Mouse (Mus musculus) megakaryocyte, adult 5-6 weeks (primary cell): ENCODE results near the gene Cd68. TPM values are rescaled to one million over a fixed set of nuclear protein-coding genes. Genes with fewer than 3 reads are reported as not detected.
"Not testable (repeated sequence)": the region's sequence is repeated elsewhere in the genome, so short reads cannot be mapped to it uniquely, and the experiment has no call there.

Experiments
- ATAC-seq: 2 replicates; pipeline ENCODE4 v1.8.0; 2016; ENCODE audit warnings: mild to moderate bottlenecking, inconsistent platforms; ENCODE audit not compliant: poor library complexity, severe bottlenecking
- total RNA-seq, 2 experiments: library from RNA; stranded (forward) in 1 of 2; stranded (reverse) in 1 of 2; fragments of 153-499, 151-499 nt in 1 of 2; fragments of 221-1000, 200-1000 nt in 1 of 2; gene quantifications; 2 replicates each; pipeline versions ENCODE4 v1.2.3 to v1.2.4; 2015 to 2017

Gene Cd68
- total RNA-seq, 2 experiments from 2014 or later = 195 to 302 TPM

DNA sequence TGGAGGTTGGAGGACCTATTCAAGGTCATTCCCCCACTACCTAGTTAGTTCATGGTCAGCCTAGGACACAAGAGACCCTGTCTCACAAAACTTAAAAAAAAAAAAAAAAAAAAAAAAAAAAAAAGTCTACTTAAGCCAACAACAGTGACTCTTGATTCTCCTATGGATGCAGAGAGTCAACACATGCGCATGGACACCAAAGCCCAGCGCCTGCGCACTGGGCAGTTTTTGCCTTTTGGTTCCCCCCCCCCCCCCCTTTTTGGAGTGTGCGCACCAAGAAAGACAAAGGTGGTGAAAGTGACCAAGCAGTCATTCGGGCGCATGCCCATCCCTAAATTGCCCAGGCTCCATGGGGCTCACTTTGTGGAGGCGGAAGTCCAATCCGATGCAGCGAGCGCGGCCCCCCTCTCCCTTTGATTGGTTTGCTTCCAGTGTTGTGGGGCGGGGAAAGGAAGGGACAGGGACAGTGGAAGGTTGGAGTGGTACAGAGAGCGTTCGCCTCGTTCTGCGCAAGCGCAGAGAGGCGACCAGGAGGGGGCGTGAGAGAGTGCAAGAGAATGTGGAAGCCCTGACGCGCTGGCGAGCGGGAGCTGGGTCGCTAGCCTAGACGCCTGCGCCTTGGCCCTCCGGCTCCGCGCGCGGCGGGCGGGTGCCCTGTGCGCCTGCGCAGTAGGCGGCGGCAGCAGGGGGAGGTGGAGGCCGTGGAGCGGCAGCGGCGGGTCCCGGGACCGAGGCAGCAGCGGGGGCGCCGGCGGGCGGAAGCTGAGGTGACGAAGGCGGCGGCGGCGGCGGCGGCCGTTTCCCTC, 33.5 kb downstream of the Cd68 start, which contains the start of gene Fxr2:
Gene Fxr2 (plus strand): TSS at position 707 of the 806 bp plus-strand sequence.
- ATAC-seq = peak; percentile 93

DNA sequence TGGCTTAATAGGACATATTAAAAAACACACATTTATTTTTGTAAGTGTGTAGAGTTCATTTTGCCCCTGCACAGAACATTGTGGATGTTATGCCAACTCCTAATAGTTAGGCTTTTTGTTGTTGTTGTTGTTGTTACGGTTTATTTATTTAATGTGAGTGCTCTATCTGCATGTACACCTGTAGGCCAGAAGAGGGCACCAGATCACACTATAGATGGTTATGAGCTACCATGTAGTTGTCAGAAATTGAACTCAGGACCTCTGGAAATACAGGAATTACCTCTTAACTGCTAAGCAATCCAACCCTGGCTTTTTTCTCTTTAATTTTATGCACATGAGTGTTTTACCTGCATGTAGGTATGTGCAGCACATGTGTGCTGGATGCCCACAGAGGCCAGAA, 36.2 kb downstream of the Cd68 start:
- no peak for ATAC-seq

DNA sequence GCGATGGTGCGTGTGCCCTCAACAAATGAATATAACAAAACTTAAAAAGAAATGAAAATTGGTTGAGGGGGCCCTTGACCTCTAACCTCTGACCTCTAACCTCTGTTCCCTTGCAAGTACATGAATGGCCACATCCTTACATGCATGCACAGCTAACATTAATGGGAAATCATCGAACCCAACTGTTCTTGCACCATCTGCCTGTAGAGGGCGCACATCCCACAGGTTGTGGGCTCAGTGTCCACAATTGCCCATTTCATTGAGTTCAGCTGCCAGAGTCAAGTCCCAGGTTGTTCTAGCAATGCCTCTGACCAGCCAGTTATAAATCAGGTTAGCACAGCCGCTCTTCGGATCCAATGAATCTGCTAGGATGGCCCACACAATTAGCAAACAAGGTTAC, 37.7 kb downstream of the Cd68 start:
- peak; percentile 55 for ATAC-seq

DNA sequence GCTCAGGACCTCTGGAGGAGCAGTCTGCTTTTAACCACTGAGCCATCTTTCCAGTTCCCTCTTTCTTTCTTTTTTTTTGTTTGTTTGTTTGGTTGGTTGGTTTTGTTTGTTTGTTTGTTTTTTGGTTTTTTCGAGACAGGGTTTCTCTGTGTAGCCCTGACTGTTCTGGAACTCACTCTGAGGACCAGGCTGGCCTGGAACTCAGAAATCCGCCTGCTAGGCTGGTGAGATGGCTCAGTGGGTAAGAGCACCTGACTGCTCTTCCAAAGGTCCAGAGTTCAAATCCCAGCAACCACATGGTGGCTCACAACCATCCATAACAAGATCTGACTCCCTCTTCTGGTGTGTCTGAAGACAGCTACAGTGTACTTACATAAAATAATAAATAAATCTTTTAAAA, 41.6 kb downstream of the Cd68 start:
- not testable (repeated sequence) for ATAC-seq

DNA sequence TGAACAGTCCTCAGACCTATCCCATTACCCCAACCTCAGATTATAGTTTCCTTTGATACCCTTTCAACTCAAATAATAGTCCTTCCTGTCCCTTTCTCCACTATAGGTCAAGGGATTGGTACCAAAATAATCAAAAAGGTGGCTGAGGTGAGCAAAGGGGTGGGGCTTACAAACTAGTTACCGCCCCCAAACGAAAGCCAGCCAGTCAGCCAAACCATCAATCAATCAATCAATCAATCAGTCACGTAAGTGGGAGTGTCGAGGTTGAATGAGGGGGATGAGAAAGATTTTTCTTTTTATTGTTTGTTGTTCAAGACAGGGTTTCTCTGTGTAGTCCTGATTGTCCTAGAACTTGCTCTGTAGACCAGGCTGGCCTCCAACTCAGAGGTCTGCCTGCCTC, 42.9 kb downstream of the Cd68 start:
- no peak for ATAC-seq

DNA sequence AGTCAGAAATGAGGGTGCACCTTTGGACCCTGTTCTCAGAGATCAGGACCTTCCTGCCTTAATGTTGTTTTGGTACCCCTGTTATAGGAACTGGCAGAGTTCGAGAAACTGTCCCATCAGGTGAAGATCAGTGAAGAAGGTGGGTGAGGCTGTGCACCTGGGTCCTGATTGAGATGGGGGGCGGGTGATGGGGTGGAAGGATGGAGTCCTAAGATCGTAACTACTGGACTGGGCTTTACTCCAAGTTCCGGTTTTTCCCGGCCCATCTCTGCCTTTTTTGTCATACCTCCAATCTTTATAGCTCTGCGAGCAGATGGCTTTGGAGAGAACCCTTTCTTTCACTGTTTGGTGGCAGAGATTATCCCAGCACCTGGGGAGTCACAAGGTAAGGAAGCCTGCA, 43.5 kb downstream of the Cd68 start:
- ATAC-seq = no peak

DNA sequence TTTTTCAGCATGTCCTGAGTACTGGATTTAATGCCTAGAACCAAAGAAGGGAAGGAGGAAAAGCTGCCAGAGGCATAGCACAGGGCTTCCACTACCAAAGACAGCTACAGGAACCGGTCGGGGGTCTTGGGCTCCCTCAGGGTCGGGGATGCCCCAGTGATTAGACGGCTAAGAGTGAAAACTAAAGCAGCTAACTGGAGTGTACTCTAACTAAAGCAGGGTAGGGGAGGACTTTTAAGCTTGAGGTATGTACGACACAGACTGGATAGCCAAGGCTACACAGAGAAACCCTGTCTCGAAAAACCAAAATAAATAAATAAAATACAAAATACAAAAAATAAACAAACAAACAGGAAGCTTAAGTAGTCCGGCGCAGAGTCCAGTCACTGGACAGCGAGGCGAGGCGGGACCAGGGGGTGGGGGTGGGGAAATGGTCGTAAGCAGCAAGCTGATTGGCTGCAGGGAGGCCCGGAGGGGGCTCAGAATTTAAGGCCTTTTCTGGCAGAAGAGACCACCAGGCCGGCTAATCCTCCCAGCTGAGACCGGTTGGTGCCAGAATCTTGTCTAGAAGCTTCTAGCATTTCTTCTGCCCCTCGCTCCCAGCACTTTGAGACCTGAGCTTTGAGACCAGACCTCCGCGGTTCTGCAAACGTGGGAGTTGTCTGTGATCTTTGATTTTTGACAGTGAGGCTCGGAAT, 44.2 kb downstream of the Cd68 start, which contains the start of gene Sat2:
Gene Sat2 (plus strand): TSS at position 454 of the 698 bp plus-strand sequence.
- ATAC-seq = no peak

DNA sequence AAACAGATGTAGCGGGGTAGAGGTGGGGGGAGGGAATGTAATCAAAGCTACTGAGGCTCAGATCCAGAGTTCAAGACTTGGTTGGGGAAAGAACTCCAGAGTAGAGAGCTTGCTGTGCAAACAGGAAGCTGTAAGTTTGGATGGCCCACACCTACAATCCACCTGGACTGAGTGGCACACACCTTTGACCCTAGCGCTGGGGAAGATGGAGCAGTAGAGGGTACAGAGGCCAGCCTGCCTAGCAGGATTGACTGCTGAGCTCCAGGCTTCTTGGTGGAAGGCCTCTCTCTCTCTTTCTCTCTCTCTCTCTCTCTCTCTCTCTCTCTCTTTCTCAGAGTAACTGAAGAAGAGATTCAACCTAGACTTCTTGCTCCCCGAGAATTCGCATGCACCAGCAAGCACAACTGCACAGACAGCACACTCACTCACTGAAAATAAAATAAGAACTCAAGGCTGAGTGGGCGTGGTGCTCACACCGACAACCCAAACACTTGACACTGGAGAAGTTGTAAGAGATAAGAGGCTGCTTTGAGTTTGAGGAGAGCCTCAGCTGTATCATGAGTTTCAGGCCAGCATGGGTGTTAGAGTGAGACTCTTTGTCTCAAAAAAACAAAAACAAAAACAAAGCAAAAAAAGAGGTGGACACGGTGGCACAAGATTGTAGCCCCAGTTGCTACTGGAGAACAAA, 45.4 kb downstream of the Cd68 start:
- ATAC-seq = no peak

DNA sequence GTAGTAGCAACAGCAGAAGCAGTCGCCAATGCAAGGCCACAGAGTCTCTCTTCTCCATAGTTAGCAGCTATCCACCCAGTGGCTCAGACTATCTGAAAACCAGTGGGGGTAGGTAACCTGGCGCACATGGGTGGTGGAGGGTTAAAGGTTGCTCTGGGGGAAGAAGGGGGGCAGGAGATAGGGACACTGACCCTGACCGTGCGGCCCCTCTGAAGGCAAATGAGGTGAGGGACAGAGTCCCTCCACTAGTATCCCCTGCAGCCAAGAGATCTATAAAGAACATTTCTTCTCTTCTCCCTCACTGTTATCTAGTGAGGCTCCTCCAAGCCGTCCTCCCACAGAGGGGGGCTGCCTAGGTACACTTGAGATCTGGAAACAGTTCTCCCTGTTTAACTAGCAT, 48.1 kb downstream of the Cd68 start, which contains the start of gene Shbg:
Gene Shbg (minus strand): TSS at position 101 of the 400 bp plus-strand sequence.
- no peak for ATAC-seq

DNA sequence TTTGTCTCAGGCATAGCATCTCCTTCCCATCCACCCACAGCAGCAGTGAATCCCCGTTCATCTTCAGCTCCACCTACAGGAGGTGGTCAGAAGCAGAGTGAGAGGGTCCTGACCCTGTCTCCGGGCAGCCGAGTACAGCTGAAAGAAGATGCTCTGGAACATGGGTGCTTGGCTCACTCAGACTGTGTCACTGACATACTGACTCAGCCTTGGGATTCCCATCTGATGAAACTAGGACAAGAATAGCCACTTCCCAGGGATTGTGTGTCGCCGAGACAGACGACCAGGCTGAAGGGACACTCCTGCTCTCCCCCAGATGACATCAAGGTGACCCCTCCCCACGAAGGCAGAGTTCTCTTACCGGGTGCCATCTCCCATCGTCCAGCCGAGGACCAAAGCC, 49.2 kb downstream of the Cd68 start:
- ATAC-seq = no peak

DNA sequence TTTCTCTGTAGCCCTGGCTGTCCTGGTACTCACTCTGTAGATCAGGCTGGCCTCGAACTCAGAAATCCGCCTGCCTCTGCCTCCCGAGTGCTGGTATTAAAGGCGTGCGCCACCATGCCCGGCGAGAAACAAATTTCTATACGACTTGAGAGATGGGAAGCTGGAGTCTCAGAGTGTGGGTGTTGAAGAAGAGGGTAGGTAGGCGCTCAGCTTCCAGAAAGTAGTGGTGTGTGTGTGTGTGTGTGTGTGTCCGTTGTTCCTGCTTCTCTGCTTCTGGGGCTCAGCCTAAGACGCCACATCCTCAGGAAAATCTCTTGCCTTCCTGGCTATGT, 51.7 kb downstream of the Cd68 start:
- ATAC-seq = not testable (repeated sequence)

Other genes with a start within 250 kb of the Cd68 start
Only the 30 nearest of the 34 such genes appear.
- gene Dnah2, start 117.0 kb downstream of the Cd68 start, total RNA-seq (2015) = 0.54 and 1.8 TPM in 2 replicates
- gene Dnah2, start 117.0 kb downstream of the Cd68 start, total RNA-seq (2017) = 2.1 and 8.0 TPM in 2 replicates
- gene Efnb3, start 105.9 kb downstream of the Cd68 start, total RNA-seq (2015) = 0.11 TPM in 1 of 2 replicates, not detected in the other
- gene Efnb3, start 105.9 kb downstream of the Cd68 start, total RNA-seq (2017) = 0.45 TPM in 1 of 2 replicates, not detected in the other
- gene Wrap53, start 85.9 kb downstream of the Cd68 start, total RNA-seq (2015) = 11.8 and 12.2 TPM in 2 replicates
- gene Wrap53, start 85.9 kb downstream of the Cd68 start, total RNA-seq (2017) = 5.3 and 5.9 TPM in 2 replicates
- gene Trp53, start 85.8 kb downstream of the Cd68 start, total RNA-seq (2015) = 59.2 and 64.7 TPM in 2 replicates
- 21.8 and 28.3 TPM in 2 replicates for gene Trp53, start 85.8 kb downstream of the Cd68 start, total RNA-seq (2017)
- 0.91 and 2.2 TPM in 2 replicates for gene Atp1b2, start 60.2 kb downstream of the Cd68 start, total RNA-seq (2015)
- gene Atp1b2, start 60.2 kb downstream of the Cd68 start, total RNA-seq (2017) = 0.26 and 0.45 TPM in 2 replicates
- gene Shbg, start 48.2 kb downstream of the Cd68 start, total RNA-seq (2015) = not detected in 2 replicates
- gene Shbg, start 48.2 kb downstream of the Cd68 start, total RNA-seq (2017) = not detected in 2 replicates
- gene Sat2, start 44.1 kb downstream of the Cd68 start, total RNA-seq (2015) = not detected in 2 replicates
- not detected in 2 replicates for gene Sat2, start 44.1 kb downstream of the Cd68 start, total RNA-seq (2017)
- 25.3 and 29.0 TPM in 2 replicates for gene Fxr2, start 33.2 kb downstream of the Cd68 start, total RNA-seq (2015)
- gene Fxr2, start 33.2 kb downstream of the Cd68 start, total RNA-seq (2017) = 33.3 and 36.5 TPM in 2 replicates
- gene Sox15, start 10.8 kb downstream of the Cd68 start, total RNA-seq (2015) = not detected in 2 replicates
- 0.22 TPM in 1 of 2 replicates, not detected in the other for gene Sox15, start 10.8 kb downstream of the Cd68 start, total RNA-seq (2017)
- gene Mpdu1, start 3.5 kb downstream of the Cd68 start, total RNA-seq (2015) = 34.9 and 40.9 TPM in 2 replicates
- 55.7 and 56.5 TPM in 2 replicates for gene Mpdu1, start 3.5 kb downstream of the Cd68 start, total RNA-seq (2017)
- gene Eif4a1, start 6.3 kb upstream of the Cd68 start, total RNA-seq (2015) = 457 and 494 TPM in 2 replicates
- gene Eif4a1, start 6.3 kb upstream of the Cd68 start, total RNA-seq (2017) = 511 and 523 TPM in 2 replicates
- 94.3 and 104 TPM in 2 replicates for gene Senp3, start 15.9 kb upstream of the Cd68 start, total RNA-seq (2015)
- 68.9 and 80.8 TPM in 2 replicates for gene Senp3, start 15.9 kb upstream of the Cd68 start, total RNA-seq (2017)
- gene Tnfsf13, start 19.6 kb upstream of the Cd68 start, total RNA-seq (2015) = 37.7 and 47.2 TPM in 2 replicates
- 74.3 and 78.9 TPM in 2 replicates for gene Tnfsf13, start 19.6 kb upstream of the Cd68 start, total RNA-seq (2017)
- 25.5 and 25.9 TPM in 2 replicates for gene Tnfsf12, start 29.7 kb upstream of the Cd68 start, total RNA-seq (2015)
- gene Tnfsf12, start 29.7 kb upstream of the Cd68 start, total RNA-seq (2017) = 3.2 and 4.9 TPM in 2 replicates
- gene Tnfsfm13, start 29.9 kb upstream of the Cd68 start, total RNA-seq (2015) = 11.6 and 13.6 TPM in 2 replicates
- gene Tnfsfm13, start 29.9 kb upstream of the Cd68 start, total RNA-seq (2017) = 8.5 and 12.2 TPM in 2 replicates
- 116 and 118 TPM in 2 replicates for gene Polr2a, start 92.5 kb upstream of the Cd68 start, total RNA-seq (2015)
- gene Polr2a, start 92.5 kb upstream of the Cd68 start, total RNA-seq (2017) = 38.6 and 42.9 TPM in 2 replicates
- gene Slc35g3, start 95.8 kb upstream of the Cd68 start, total RNA-seq (2015) = not detected in 2 replicates
- not detected in 2 replicates for gene Slc35g3, start 95.8 kb upstream of the Cd68 start, total RNA-seq (2017)
- gene Zbtb4, start 99.8 kb upstream of the Cd68 start, total RNA-seq (2015) = 1.6 and 2.6 TPM in 2 replicates
- 1.4 and 2.4 TPM in 2 replicates for gene Zbtb4, start 99.8 kb upstream of the Cd68 start, total RNA-seq (2017)
- gene Chrnb1, start 129.8 kb upstream of the Cd68 start, total RNA-seq (2015) = 0.32 and 0.36 TPM in 2 replicates
- 0.16 TPM in 1 of 2 replicates, not detected in the other for gene Chrnb1, start 129.8 kb upstream of the Cd68 start, total RNA-seq (2017)
- gene Fgf11, start 135.7 kb upstream of the Cd68 start, total RNA-seq (2015) = 0.14 TPM in 1 of 2 replicates, not detected in the other
- not detected in 2 replicates for gene Fgf11, start 135.7 kb upstream of the Cd68 start, total RNA-seq (2017)
- not detected in 2 replicates for gene Tmem102, start 139.5 kb upstream of the Cd68 start, total RNA-seq (2015)
- gene Tmem102, start 139.5 kb upstream of the Cd68 start, total RNA-seq (2017) = not detected in 2 replicates
- gene Gm39566, start 149.1 kb upstream of the Cd68 start, total RNA-seq (2015) = not detected in 2 replicates
- gene Gm39566, start 149.1 kb upstream of the Cd68 start, total RNA-seq (2017) = not detected in 2 replicates
- gene Spem2, start 152.3 kb upstream of the Cd68 start, total RNA-seq (2015) = not detected in 2 replicates
- not detected in 2 replicates for gene Spem2, start 152.3 kb upstream of the Cd68 start, total RNA-seq (2017)
- not detected in 2 replicates for gene Spem1, start 156.0 kb upstream of the Cd68 start, total RNA-seq (2015)
- gene Spem1, start 156.0 kb upstream of the Cd68 start, total RNA-seq (2017) = not detected in 2 replicates
- gene Nlgn2, start 171.6 kb upstream of the Cd68 start, total RNA-seq (2015) = 0.20 and 0.48 TPM in 2 replicates
- 0.16 and 0.88 TPM in 2 replicates for gene Nlgn2, start 171.6 kb upstream of the Cd68 start, total RNA-seq (2017)
- gene Tmem256, start 172.4 kb upstream of the Cd68 start, total RNA-seq (2015) = 217 and 226 TPM in 2 replicates
- gene Tmem256, start 172.4 kb upstream of the Cd68 start, total RNA-seq (2017) = 117 and 158 TPM in 2 replicates
- 19.8 and 23.7 TPM in 2 replicates for gene Plscr3, start 180.2 kb upstream of the Cd68 start, total RNA-seq (2015)
- gene Plscr3, start 180.2 kb upstream of the Cd68 start, total RNA-seq (2017) = 10.8 and 18.1 TPM in 2 replicates
- not detected in 2 replicates for gene Tnk1, start 192.6 kb upstream of the Cd68 start, total RNA-seq (2015)
- gene Tnk1, start 192.6 kb upstream of the Cd68 start, total RNA-seq (2017) = 0.04 TPM in 1 of 2 replicates, not detected in the other
- gene Tmem95, start 211.9 kb upstream of the Cd68 start, total RNA-seq (2015) = not detected in 2 replicates
- gene Tmem95, start 211.9 kb upstream of the Cd68 start, total RNA-seq (2017) = not detected in 2 replicates
- gene Kctd11, start 215.3 kb upstream of the Cd68 start, total RNA-seq (2015) = 2.9 and 3.3 TPM in 2 replicates
- 3.0 and 3.3 TPM in 2 replicates for gene Kctd11, start 215.3 kb upstream of the Cd68 start, total RNA-seq (2017)